Mouse (Mus musculus) stomach, embryonic 16.5 days (tissue): ENCODE measurements around the gene Bace1. TPM values are rescaled to one million over a fixed set of nuclear protein-coding genes. Genes with fewer than 3 reads are reported as not detected.

Experiments
- ATAC-seq: fragments of 200-750 bp; cut with Nextera tagmentation; 2 replicates; pipeline ENCODE4 v1.8.0; 2017; ENCODE audit warnings: moderate number of reproducible peaks, moderate TSS enrichment; ENCODE audit not compliant: insufficient read depth, low FRiP score
- H3K27ac ChIP-seq: fragments of 300-500 bp; sonication (generic); 2 replicates; pipeline ENCODE4 v1.5.1; 2014; ENCODE audit warnings: low read length
- H3K27me3 ChIP-seq: fragments of 300-500 bp; sonication (generic); 2 replicates; pipeline ENCODE4 v1.6.1; 2014; ENCODE audit warnings: low read length, control low read depth, mixed read lengths; ENCODE audit not compliant: control insufficient read depth, insufficient read depth
- H3K36me3 ChIP-seq: fragments of 300-500 bp; sonication (generic); 2 replicates; pipeline ENCODE4 v1.6.1; 2014; ENCODE audit warnings: low read length; ENCODE audit not compliant: control insufficient read depth, insufficient read depth
- H3K4me1 ChIP-seq: fragments of 300-500 bp; sonication (generic); 2 replicates; pipeline ENCODE4 v1.6.1; 2014; ENCODE audit warnings: low read length, control low read depth, mixed read lengths; ENCODE audit not compliant: control insufficient read depth, insufficient read depth
- H3K4me2 ChIP-seq: fragments of 300-500 bp; sonication (generic); 2 replicates; pipeline ENCODE4 v1.6.1; 2014; ENCODE audit warnings: low read depth, low read length, mixed read lengths
- H3K4me3 ChIP-seq: fragments of 300-500 bp; sonication (generic); replicated peaks from 2 replicates; pipeline ENCODE4 v1.5.1; 2014; ENCODE audit warnings: mild to moderate bottlenecking, low read length
- H3K9ac ChIP-seq: fragments of 300-500 bp; sonication (generic); 2 replicates; pipeline ENCODE4 v1.6.1; 2014; ENCODE audit warnings: low read length
- H3K9me3 ChIP-seq: fragments of 300-500 bp; sonication (generic); replicated peaks from 2 replicates; pipeline ENCODE4 v1.6.1; 2016; ENCODE audit warnings: low read length, control low read depth; ENCODE audit not compliant: control insufficient read depth
- WGBS: fragments of 180-500 bp; shearing (Covaris S2); extraction: QIAGEN DNeasy Blood & Tissue Kit; methylation state at CpG from one replicate; pipeline ENCODE4 v1.1.7; 2014; 5-methylcytosine and 5-hydroxymethylcytosine counted together
- polyA plus RNA-seq: library from polyadenylated mRNA; unstranded; fragments of >200 nt; fragmentation: Nextera tagmentation; extraction: Ambion mirVana; gene quantifications from 2 replicates; pipeline ENCODE4 v1.2.1, GENCODE M21; 2015

Bace1 gene
- polyA plus RNA-seq, 1 experiment from 2014 or later: 23.2 TPM

DNA sequence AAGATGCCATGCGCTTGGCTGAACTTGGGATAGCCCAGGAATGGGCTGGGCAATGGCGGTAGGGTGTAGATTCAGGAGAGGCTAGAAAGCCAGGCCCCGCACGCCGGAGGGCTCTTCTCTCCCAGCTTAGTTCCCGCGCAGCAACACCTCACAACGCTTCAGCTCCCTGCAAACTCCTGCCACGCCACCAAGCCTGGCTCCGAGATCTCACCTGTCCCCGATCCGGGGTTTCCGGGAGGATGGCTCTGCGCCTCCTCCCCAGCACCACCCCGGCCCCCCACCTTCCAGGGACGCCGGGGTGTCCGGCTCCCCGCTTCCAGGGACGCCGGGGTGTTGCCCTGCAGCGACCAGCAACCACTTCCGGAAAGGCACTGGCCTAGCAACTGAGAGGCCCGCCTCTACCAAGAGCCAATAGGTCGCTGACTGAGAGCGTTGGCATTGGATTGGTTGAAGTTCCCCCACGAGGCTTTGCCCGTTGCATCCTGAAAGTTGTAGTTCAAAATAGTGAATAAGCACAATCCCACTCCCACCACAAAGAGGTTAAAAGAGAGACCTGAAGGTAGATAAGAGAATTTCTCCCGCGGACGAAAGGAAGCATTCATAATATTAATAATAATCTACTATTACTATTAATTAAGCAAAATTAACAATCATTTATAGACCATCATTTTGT, 10.0 kb upstream of the Bace1 start, which contains the start of gene Cep164:
Gene Cep164, minus strand, starts transcription at position 401 of the 673 bp plus-strand sequence.
- WGBS: under 1% methylated on average over 31 of the region's 31 CpGs
- Histone ChIP-seq H3K27me3 (no peaks in the 10 kb centered on the region), H3K4me1 (peaks cover 6% of the 10 kb centered on the region; the same call in 1 of the 2 replicates), H3K36me3 (no peaks in the 10 kb centered on the region), H3K9me3 (0 out of 2 replicates have a peak, but pooled peaks cover 6% of the 10 kb centered on the region), H3K4me3 (peak within 1 kb of the TSS; percentile 94), H3K9ac (peak within 1 kb of the TSS; percentile 84), H3K27ac (peak within 1 kb of the TSS; percentile 86), H3K4me2 (peak within 1 kb of the TSS; percentile 80)
- ATAC-seq: peak; percentile 94

DNA sequence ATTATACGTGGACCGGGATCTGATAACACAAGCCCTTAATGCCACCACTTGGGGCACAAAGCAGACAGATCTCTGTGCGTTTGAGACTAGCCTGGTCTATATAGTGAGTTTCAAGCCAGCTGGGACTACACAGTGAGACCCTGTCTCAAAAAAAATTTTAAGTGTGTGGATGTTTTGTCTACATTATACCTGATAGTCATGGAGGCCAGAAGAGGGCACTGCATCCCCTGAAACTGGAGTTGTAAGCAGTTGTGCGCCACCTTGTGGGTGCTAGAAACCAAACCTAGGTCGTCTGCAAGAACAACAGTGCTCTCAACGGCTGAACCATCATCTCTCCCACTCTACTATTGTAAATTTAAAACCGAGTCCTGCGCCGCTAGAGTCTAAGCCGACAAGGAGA, 9.3 kb upstream of the Bace1 start:
- no peak for ATAC-seq
- Histone ChIP-seq H3K4me3 (peak overlapping the region; percentile 94), H3K9ac (0 out of 2 replicates have a peak overlapping the region, but pooled peaks have one; percentile 23), H3K9me3 (0 out of 2 replicates have a peak, but pooled peaks cover 6% of the 10 kb centered on the region), H3K27me3 (no peaks in the 10 kb centered on the region), H3K4me1 (peaks cover 6% of the 10 kb centered on the region; the same call in 1 of the 2 replicates), H3K4me2 (peak overlapping the region; percentile 80), H3K36me3 (no peaks in the 10 kb centered on the region), H3K27ac (no peak overlapping the region)
- 31% methylated on average over 10 of the region's 10 CpGs for WGBS

DNA sequence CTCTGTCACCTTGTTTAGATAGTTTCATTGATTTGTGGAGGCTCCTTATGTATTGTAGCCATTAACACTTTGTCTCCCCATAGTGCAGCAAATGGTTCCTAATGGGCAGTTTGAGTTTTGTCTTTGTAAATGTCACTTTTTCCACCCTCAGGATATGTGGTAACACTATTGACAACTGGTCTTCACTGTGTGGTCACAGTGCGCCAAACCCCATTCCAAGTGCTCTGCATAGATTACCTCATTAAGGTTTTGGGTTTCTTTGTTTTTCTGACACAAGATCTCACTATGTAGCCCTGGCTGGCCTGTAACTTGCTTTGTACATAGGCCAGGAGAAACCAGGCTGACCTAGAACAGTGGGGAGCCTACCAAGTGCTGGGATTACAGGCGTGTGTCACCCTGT, 5.5 kb upstream of the Bace1 start:
- no peaks in the 10 kb centered on the region for H3K4me1 ChIP-seq
- ATAC-seq: no peak
- H3K27ac ChIP-seq: no peak overlapping the region
- H3K4me3 ChIP-seq: no peak overlapping the region
- H3K9ac ChIP-seq: no peak overlapping the region
- no peaks in the 10 kb centered on the region for H3K27me3 ChIP-seq
- 82% methylated on average over 2 of the region's 2 CpGs for WGBS
- H3K36me3 ChIP-seq: no peaks in the 10 kb centered on the region
- H3K9me3 ChIP-seq: 0 out of 2 replicates have a peak, but pooled peaks cover 6% of the 10 kb centered on the region
- no peak overlapping the region for H3K4me2 ChIP-seq

DNA sequence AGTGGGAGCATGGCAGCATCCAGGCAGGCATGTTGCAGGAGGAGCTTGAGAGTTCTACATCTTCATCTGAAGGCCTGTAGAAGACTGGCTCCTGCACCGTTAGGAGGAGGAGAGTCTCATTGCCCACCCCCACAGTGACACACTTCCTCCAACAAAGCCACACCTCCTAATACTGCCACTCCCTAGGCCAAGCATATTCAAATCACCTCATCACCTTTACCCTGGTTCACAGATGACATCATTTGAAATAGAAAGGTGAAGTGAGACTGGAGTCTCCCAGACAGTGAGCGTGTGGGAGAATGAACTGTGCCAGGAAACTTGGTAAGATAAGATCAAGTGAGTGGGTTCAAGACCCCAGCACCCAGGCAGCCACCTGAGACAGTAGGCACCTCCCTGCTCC, 4.9 kb upstream of the Bace1 start:
- Histone ChIP-seq H3K27ac (no peak overlapping the region), H3K4me3 (no peak overlapping the region), H3K4me2 (no peak overlapping the region), H3K9ac (no peak overlapping the region), H3K27me3 (no peaks in the 10 kb centered on the region), H3K4me1 (no peaks in the 10 kb centered on the region), H3K36me3 (no peaks in the 10 kb centered on the region), H3K9me3 (0 out of 2 replicates have a peak, but pooled peaks cover 6% of the 10 kb centered on the region)
- 65% methylated on average over 2 of the region's 2 CpGs for WGBS
- ATAC-seq: no peak

- H3K9ac ChIP-seq: no peak overlapping the region
- no peaks in the 10 kb centered on the region for H3K36me3 ChIP-seq
- H3K27ac ChIP-seq: no peak overlapping the region
- peaks cover 28% of the 10 kb centered on the region for H3K4me1 ChIP-seq
- H3K4me3 ChIP-seq: peak overlapping the region; percentile 94
- no peaks in the 10 kb centered on the region for H3K9me3 ChIP-seq
- H3K4me2 ChIP-seq: peak overlapping the region; percentile 89
- no peaks in the 10 kb centered on the region for H3K27me3 ChIP-seq
- 15% methylated on average over 4 of the region's 4 CpGs for WGBS
- ATAC-seq: no peak
Measured at GRCm38 (mm10) chr9:45838069-45838433, 329 bp upstream of the Bace1 start.

- Histone ChIP-seq H3K27ac (peak overlapping the region; percentile 60; the same call in 1 of the 2 replicates), H3K4me3 (peak overlapping the region; percentile 94), H3K4me1 (peaks cover 28% of the 10 kb centered on the region), H3K27me3 (no peaks in the 10 kb centered on the region), H3K9ac (peak overlapping the region; percentile 91), H3K36me3 (no peaks in the 10 kb centered on the region), H3K9me3 (no peaks in the 10 kb centered on the region), H3K4me2 (peak overlapping the region; percentile 89)
- peak; percentile 45; the same call in 1 of the 2 replicates for ATAC-seq
- 10% methylated on average over 17 of the region's 17 CpGs for WGBS
Measured at GRCm38 (mm10) chr9:45839139-45839981, 980 bp downstream of the Bace1 start.

- Histone ChIP-seq H3K4me2 (peak overlapping the region; percentile 89), H3K9ac (peak overlapping the region; percentile 91), H3K9me3 (no peaks in the 10 kb centered on the region), H3K27me3 (no peaks in the 10 kb centered on the region), H3K36me3 (no peaks in the 10 kb centered on the region), H3K4me1 (peaks cover 28% of the 10 kb centered on the region), H3K4me3 (peak overlapping the region; percentile 94), H3K27ac (no peak overlapping the region)
- ATAC-seq: peak; percentile 7; the same call in 1 of the 2 replicates
- 65% methylated on average over 7 of the region's 7 CpGs for WGBS
Measured at GRCm38 (mm10) chr9:45839982-45840300, 1.6 kb downstream of the Bace1 start.

DNA sequence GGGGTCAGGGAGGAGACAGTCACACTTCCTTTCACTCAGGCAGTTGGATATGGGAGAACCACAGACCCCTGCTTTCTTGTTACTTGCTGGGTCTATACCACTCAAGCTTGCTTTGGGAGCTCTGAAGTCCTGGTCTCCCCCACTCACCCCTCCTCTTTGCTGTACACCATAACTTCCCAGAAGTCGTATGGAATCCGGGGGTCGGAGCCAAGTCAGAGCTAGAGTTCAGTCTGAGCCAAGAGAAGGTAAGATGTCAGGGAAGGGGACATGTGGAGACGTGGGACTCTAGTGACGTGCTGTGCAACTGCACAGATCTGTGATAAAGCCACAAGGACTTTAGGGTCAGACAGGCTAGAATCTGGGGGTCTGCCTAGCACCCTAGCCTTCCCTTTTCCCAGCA, 2.0 kb downstream of the Bace1 start:
- Histone ChIP-seq H3K4me3 (peak overlapping the region; percentile 94), H3K9ac (peak overlapping the region; percentile 91; the same call in 1 of the 2 replicates), H3K27ac (no peak overlapping the region), H3K4me1 (peaks cover 28% of the 10 kb centered on the region), H3K27me3 (no peaks in the 10 kb centered on the region), H3K36me3 (no peaks in the 10 kb centered on the region), H3K4me2 (peak overlapping the region; percentile 89), H3K9me3 (no peaks in the 10 kb centered on the region)
- ATAC-seq: no peak
- WGBS: 39% methylated on average over 5 of the region's 5 CpGs

- H3K4me2 ChIP-seq: 0 out of 2 replicates have a peak overlapping the region, but pooled peaks have one; percentile 89
- ATAC-seq: no peak
- 57% methylated on average over 6 of the region's 6 CpGs for WGBS
Measured at GRCm38 (mm10) chr9:45841458-45841857, 3.1 kb downstream of the Bace1 start.

More at GRCm38 (mm10) chr9:45841458-45841857, 3.1 kb downstream of the Bace1 start:
- no peaks in the 10 kb centered on the region for H3K36me3 ChIP-seq
- no peak overlapping the region for H3K9ac ChIP-seq
- H3K4me3 ChIP-seq: 0 out of 2 replicates have a peak overlapping the region, but pooled peaks have one; percentile 1
- no peak overlapping the region for H3K27ac ChIP-seq
- H3K4me1 ChIP-seq: peaks cover 28% of the 10 kb centered on the region
- no peaks in the 10 kb centered on the region for H3K9me3 ChIP-seq
- no peaks in the 10 kb centered on the region for H3K27me3 ChIP-seq
